Mouse (Mus musculus): ENCODE data around the gene Shc2. TPM values are rescaled to one million over a fixed set of nuclear protein-coding genes. Genes with fewer than 3 reads are reported as not detected.

Shc2 gene
- polyA plus RNA-seq, 1 experiment from 2014 or later = 24.5 TPM

Other genes with a start within 250 kb of the Shc2 start
- gene Vmn2r83, start 169.2 kb downstream of the Shc2 start, polyA plus RNA-seq (2015; fragmentation: Nextera tagmentation; extraction: Ambion mirVana) = not detected in 2 replicates
- gene Plpp2, start 104.1 kb downstream of the Shc2 start, polyA plus RNA-seq (2015; fragmentation: Nextera tagmentation; extraction: Ambion mirVana) = 14.5 and 16.5 TPM in 2 replicates
- 52.4 and 57.1 TPM in 2 replicates for gene Mier2, start 82.7 kb downstream of the Shc2 start, polyA plus RNA-seq (2015; fragmentation: Nextera tagmentation; extraction: Ambion mirVana)
- gene Theg, start 50.6 kb downstream of the Shc2 start, polyA plus RNA-seq (2015; fragmentation: Nextera tagmentation; extraction: Ambion mirVana) = not detected in 2 replicates
- gene C2cd4c, start 23.9 kb downstream of the Shc2 start, polyA plus RNA-seq (2015; fragmentation: Nextera tagmentation; extraction: Ambion mirVana) = 0.17 and 0.27 TPM in 2 replicates
- not detected in 2 replicates for gene Odf3l2, start 7.8 kb upstream of the Shc2 start, polyA plus RNA-seq (2015; fragmentation: Nextera tagmentation; extraction: Ambion mirVana)
- gene Madcam1, start 26.6 kb upstream of the Shc2 start, polyA plus RNA-seq (2015; fragmentation: Nextera tagmentation; extraction: Ambion mirVana) = 0.87 and 0.88 TPM in 2 replicates
- gene Tpgs1, start 31.5 kb upstream of the Shc2 start, polyA plus RNA-seq (2015; fragmentation: Nextera tagmentation; extraction: Ambion mirVana) = 86.5 and 93.4 TPM in 2 replicates
- 92.7 and 100 TPM in 2 replicates for gene Cdc34, start 44.3 kb upstream of the Shc2 start, polyA plus RNA-seq (2015; fragmentation: Nextera tagmentation; extraction: Ambion mirVana)
- gene Gzmm, start 51.1 kb upstream of the Shc2 start, polyA plus RNA-seq (2015; fragmentation: Nextera tagmentation; extraction: Ambion mirVana) = 1.1 and 1.4 TPM in 2 replicates
- gene Bsg, start 66.6 kb upstream of the Shc2 start, polyA plus RNA-seq (2015; fragmentation: Nextera tagmentation; extraction: Ambion mirVana) = 690 and 717 TPM in 2 replicates
- 0.43 and 0.64 TPM in 2 replicates for gene Hcn2, start 78.7 kb upstream of the Shc2 start, polyA plus RNA-seq (2015; fragmentation: Nextera tagmentation; extraction: Ambion mirVana)
- 37.1 and 42.4 TPM in 2 replicates for gene Polrmt, start 108.7 kb upstream of the Shc2 start, polyA plus RNA-seq (2015; fragmentation: Nextera tagmentation; extraction: Ambion mirVana)
- gene Fgf22, start 117.2 kb upstream of the Shc2 start, polyA plus RNA-seq (2015; fragmentation: Nextera tagmentation; extraction: Ambion mirVana) = 1.00 and 2.1 TPM in 2 replicates
- gene Rnf126, start 129.0 kb upstream of the Shc2 start, polyA plus RNA-seq (2015; fragmentation: Nextera tagmentation; extraction: Ambion mirVana) = 87.9 and 90.7 TPM in 2 replicates
- 1.3 and 1.4 TPM in 2 replicates for gene Fstl3, start 139.4 kb upstream of the Shc2 start, polyA plus RNA-seq (2015; fragmentation: Nextera tagmentation; extraction: Ambion mirVana)
- 0.18 TPM in 1 of 2 replicates, not detected in the other for gene Prss57, start 153.0 kb upstream of the Shc2 start, polyA plus RNA-seq (2015; fragmentation: Nextera tagmentation; extraction: Ambion mirVana)
- gene Palm, start 155.7 kb upstream of the Shc2 start, polyA plus RNA-seq (2015; fragmentation: Nextera tagmentation; extraction: Ambion mirVana) = 240 and 252 TPM in 2 replicates
- gene Misp, start 183.1 kb upstream of the Shc2 start, polyA plus RNA-seq (2015; fragmentation: Nextera tagmentation; extraction: Ambion mirVana) = 0.84 and 1.0 TPM in 2 replicates
- gene Ptbp1, start 216.5 kb upstream of the Shc2 start, polyA plus RNA-seq (2015; fragmentation: Nextera tagmentation; extraction: Ambion mirVana) = 84.7 and 86.0 TPM in 2 replicates
- gene Prtn3, start 236.6 kb upstream of the Shc2 start, polyA plus RNA-seq (2015; fragmentation: Nextera tagmentation; extraction: Ambion mirVana) = 13.9 and 15.6 TPM in 2 replicates
- gene Plppr3, start 236.7 kb upstream of the Shc2 start, polyA plus RNA-seq (2015; fragmentation: Nextera tagmentation; extraction: Ambion mirVana) = 396 and 407 TPM in 2 replicates
- gene Elane, start 248.3 kb upstream of the Shc2 start, polyA plus RNA-seq (2015; fragmentation: Nextera tagmentation; extraction: Ambion mirVana) = 0.34 TPM in 1 of 2 replicates, not detected in the other

Data from hindbrain, embryonic 13.5 days (tissue).